Mouse (Mus musculus) bone marrow macrophage, adult 2 months (primary cell): ENCODE data around the gene Tent2.

Source experiments
- CTCF ChIP-seq: IDR thresholded peaks from 2 replicates; pipeline ENCODE4 v1.5.1; 2012; ENCODE audit warnings: low read depth, mild to moderate bottlenecking, low read length, moderate library complexity
- POLR2A ChIP-seq: IDR thresholded peaks from 2 replicates; pipeline ENCODE4 v1.6.1; 2012; ENCODE audit warnings: mild to moderate bottlenecking, low read depth, low read length, borderline replicate concordance

DNA sequence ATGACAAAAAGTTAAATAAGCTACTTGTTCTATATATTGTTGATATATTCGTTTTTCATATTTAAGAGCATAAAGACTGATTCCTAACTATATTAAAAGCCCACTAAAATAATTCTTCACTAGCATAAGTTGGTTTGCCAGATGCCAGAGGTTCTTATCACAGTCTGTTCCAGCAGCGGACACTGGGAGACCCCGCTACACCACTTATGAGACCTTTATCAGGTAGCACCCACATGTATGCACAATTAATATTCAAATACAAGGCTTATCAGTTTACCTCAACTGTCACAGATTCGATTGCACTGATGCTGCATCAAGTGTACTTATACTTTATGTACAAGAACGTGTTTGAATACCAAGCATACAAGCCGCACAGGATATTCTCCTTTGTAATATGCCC, 33.9 kb downstream of the Tent2 start:
- TF ChIP-seq CTCF (no peak), POLR2A (no peak)
